In genomic region chr17:15381092-15381860, GRCm38 (mm10) we compare ENCODE assay signal across 8 mouse cellular contexts. TPM values are rescaled to one million over a fixed set of nuclear protein-coding genes. Genes with fewer than 3 reads are reported as not detected.
DNase-seq lines count a peak whose midpoint lies in the region; ATAC-seq and TF ChIP-seq lines count a peak whose summit lies in the region.

No protein-coding gene starts in this region.

- no peak for DNase-seq in heart, postnatal 10 days
- DNase-seq in adrenal gland, postnatal 25 days = no peak
- DNase-seq in urinary bladder, postnatal 36 days (ENCODE audit: low spot score in 2 of 2) = no peak
- no peak for DNase-seq in frontal cortex, postnatal 10 days (ENCODE audit: low spot score in 2 of 2)

- peak overlapping the region; percentile 84 for H3K4me2 ChIP-seq in heart, embryonic 15.5 days
- peak overlapping the region; percentile 98 for H3K4me2 ChIP-seq in hindbrain, embryonic 16.5 days (ENCODE audit: low read length)
- peak overlapping the region; percentile 92 for H3K4me2 ChIP-seq in midbrain, embryonic 15.5 days

- H3K9ac ChIP-seq in heart, embryonic 15.5 days = peak overlapping the region; percentile 45; the same call in 1 of the 2 replicates
- peak overlapping the region; percentile 66 for H3K9ac ChIP-seq in hindbrain, embryonic 16.5 days (ENCODE audit: low read depth, low read length)
- H3K9ac ChIP-seq in midbrain, embryonic 15.5 days = peak overlapping the region; percentile 44; the same call in 1 of the 2 replicates

- no peak for ATAC-seq in heart, embryonic 15.5 days (replicated peaks; ENCODE audit: insufficient number of reproducible peaks, insufficient read depth, low FRiP score, low read depth)
- 0 out of 2 replicates have a peak, but pooled peaks have one; percentile 3 for ATAC-seq in hindbrain, embryonic 16.5 days
- ATAC-seq in midbrain, embryonic 15.5 days (replicated peaks) = peak; percentile 7; the same call in 1 of the 2 replicates

- 16% methylated on average over 22 of the region's 22 CpGs for WGBS in heart, embryonic 15.5 days
- WGBS in hindbrain, embryonic 16.5 days = 3% methylated on average over 21 of the region's 22 CpGs
- WGBS in midbrain, embryonic 15.5 days = 2% methylated on average over 22 of the region's 22 CpGs

- H3K36me3 ChIP-seq in heart, embryonic 15.5 days = no peaks in the 10 kb centered on the region
- H3K36me3 ChIP-seq in hindbrain, embryonic 16.5 days (ENCODE audit: control insufficient read depth, insufficient read depth, low read length) = no peaks in the 10 kb centered on the region
- no peaks in the 10 kb centered on the region for H3K36me3 ChIP-seq in midbrain, embryonic 15.5 days (replicated peaks)

- TF ChIP-seq POLR2A in cortical plate, adult 2 months (IDR thresholded peaks at IDR 0.05; ENCODE audit: extremely low read depth, insufficient read depth, low read length) = no peak

- peaks cover 27% of the 10 kb centered on the region for H3K4me1 ChIP-seq in heart, embryonic 15.5 days (replicated peaks)
- peaks cover 2% of the 10 kb centered on the region; the same call in 1 of the 2 replicates for H3K4me1 ChIP-seq in cortical plate, adult 2 months (ENCODE audit: control insufficient read depth, insufficient read depth, low read length)
- peaks cover 31% of the 10 kb centered on the region for H3K4me1 ChIP-seq in hindbrain, embryonic 16.5 days (ENCODE audit: control insufficient read depth, insufficient read depth, low read depth, low read length)
- H3K4me1 ChIP-seq in midbrain, embryonic 15.5 days = peaks cover 42% of the 10 kb centered on the region

- no peak overlapping the region for H3K27ac ChIP-seq in heart, embryonic 15.5 days
- no peak overlapping the region for H3K27ac ChIP-seq in cortical plate, adult 2 months (ENCODE audit: insufficient read depth, low read length)
- no peak overlapping the region for H3K27ac ChIP-seq in hindbrain, embryonic 16.5 days (ENCODE audit: low read depth, low read length)
- peak overlapping the region; percentile 19; the same call in 1 of the 2 replicates for H3K27ac ChIP-seq in midbrain, embryonic 15.5 days

- no peaks in the 10 kb centered on the region for H3K9me3 ChIP-seq in heart, embryonic 15.5 days (replicated peaks)
- H3K9me3 ChIP-seq in hindbrain, embryonic 16.5 days (ENCODE audit: control insufficient read depth, low read length) = no peaks in the 10 kb centered on the region
- H3K9me3 ChIP-seq in midbrain, embryonic 15.5 days = no peaks in the 10 kb centered on the region

- intact Hi-C loops in heart, postnatal 10 days (cut with DNase I) = no loop called here

- H3K4me3 ChIP-seq in heart, embryonic 15.5 days = peak overlapping the region; percentile 52
- H3K4me3 ChIP-seq in cortical plate, adult 2 months (ENCODE audit: insufficient read depth, low read length) = peak overlapping the region; percentile 29; the same call in 1 of the 2 replicates
- peak overlapping the region; percentile 54 for H3K4me3 ChIP-seq in hindbrain, embryonic 16.5 days (ENCODE audit: low read length)
- H3K4me3 ChIP-seq in midbrain, embryonic 15.5 days = peak overlapping the region; percentile 47

- peaks cover 81% of the 10 kb centered on the region for H3K27me3 ChIP-seq in heart, embryonic 15.5 days
- no peaks in the 10 kb centered on the region; the same call in 1 of the 2 replicates for H3K27me3 ChIP-seq in hindbrain, embryonic 16.5 days (replicated peaks; ENCODE audit: control insufficient read depth, insufficient read depth, low read length)
- H3K27me3 ChIP-seq in midbrain, embryonic 15.5 days (replicated peaks) = peaks cover 5% of the 10 kb centered on the region; the same call in 1 of the 2 replicates

- no peak for TF ChIP-seq CTCF in cortical plate, adult 2 months (IDR thresholded peaks at IDR 0.05; ENCODE audit: extremely low read depth, insufficient read depth, low read length)

RNA-seq across cellular contexts. Expression of gene Dll1, which starts 4.6 kb away (rescaled TPM):
- 4.8 and 5.2 TPM in 2 replicates for polyA plus RNA-seq in heart, embryonic 15.5 days (2015; fragmentation: Nextera tagmentation; extraction: Ambion mirVana)
- total RNA-seq in heart, postnatal 10 days (2021) = 1 to 10 TPM; 8.4 to 8.5 TPM
- 4.7 and 5.5 TPM in 2 replicates for polyA plus RNA-seq in cortical plate, adult 2 months (2012; rRNA removed)
- 16.3 and 17.7 TPM in 2 replicates for polyA plus RNA-seq in hindbrain, embryonic 16.5 days (2015; fragmentation: Nextera tagmentation; extraction: Ambion mirVana)
- 20.5 and 24.0 TPM in 2 replicates for polyA plus RNA-seq in midbrain, embryonic 15.5 days (2015; fragmentation: Nextera tagmentation; extraction: Ambion mirVana)
- 5.9 and 6.7 TPM in 2 replicates for total RNA-seq in adrenal gland, postnatal 25 days (2021)

RNA-seq across cellular contexts. Expression of gene Fam120b, which starts 14.7 kb away (rescaled TPM):
- polyA plus RNA-seq in heart, embryonic 15.5 days (2015; fragmentation: Nextera tagmentation; extraction: Ambion mirVana) = 14.7 and 17.8 TPM in 2 replicates
- 10 to 100 TPM; 10.8 to 11.5 TPM for total RNA-seq in heart, postnatal 10 days (2021)
- 27.8 and 29.3 TPM in 2 replicates for polyA plus RNA-seq in cortical plate, adult 2 months (2012; rRNA removed)
- polyA plus RNA-seq in hindbrain, embryonic 16.5 days (2015; fragmentation: Nextera tagmentation; extraction: Ambion mirVana) = 45.8 and 48.0 TPM in 2 replicates
- 47.2 and 50.8 TPM in 2 replicates for polyA plus RNA-seq in midbrain, embryonic 15.5 days (2015; fragmentation: Nextera tagmentation; extraction: Ambion mirVana)
- 20.6 and 27.4 TPM in 2 replicates for total RNA-seq in adrenal gland, postnatal 25 days (2021)
